Mouse (Mus musculus) forebrain, embryonic 16.5 days (tissue): ENCODE results near the gene Vstm4. TPM values are rescaled to one million over a fixed set of nuclear protein-coding genes. Genes with fewer than 3 reads are reported as not detected.

Source experiments
- ATAC-seq: fragments of 200-750 bp; cut with Nextera tagmentation; 2 replicates; pipeline ENCODE4 v1.8.0; 2017; ENCODE audit warnings: mild to moderate bottlenecking, moderate library complexity
- H3K27ac ChIP-seq: fragments of 300-500 bp; sonication (generic); 2 replicates; pipeline ENCODE4 v1.5.1; 2014; ENCODE audit warnings: low read length, control low read depth
- H3K27me3 ChIP-seq: fragments of 300-500 bp; sonication (generic); replicated peaks from 2 replicates; pipeline ENCODE4 v1.6.1; 2014; ENCODE audit warnings: low read length; ENCODE audit not compliant: control insufficient read depth, insufficient read depth
- H3K36me3 ChIP-seq: fragments of 300-500 bp; sonication (generic); 2 replicates; pipeline ENCODE4 v1.6.1; 2014; ENCODE audit not compliant: control insufficient read depth, insufficient read depth
- H3K4me1 ChIP-seq: fragments of 300-500 bp; sonication (generic); replicated peaks from 2 replicates; pipeline ENCODE4 v1.6.1; 2014; ENCODE audit warnings: low read length; ENCODE audit not compliant: control insufficient read depth, insufficient read depth
- H3K4me2 ChIP-seq: fragments of 300-500 bp; sonication (generic); 2 replicates; pipeline ENCODE4 v1.6.1; 2014; ENCODE audit warnings: mild to moderate bottlenecking, low read length, control low read depth
- H3K4me3 ChIP-seq: fragments of 300-500 bp; sonication (generic); replicated peaks from 2 replicates; pipeline ENCODE4 v1.5.1; 2014; ENCODE audit warnings: mild to moderate bottlenecking, low read length, control low read depth
- H3K9ac ChIP-seq: fragments of 300-500 bp; sonication (generic); replicated peaks from 2 replicates; pipeline ENCODE4 v1.6.1; 2014; ENCODE audit warnings: low read depth, low read length, control low read depth
- H3K9me3 ChIP-seq: fragments of 300-500 bp; sonication (generic); 2 replicates; pipeline ENCODE4 v1.6.1; 2016; ENCODE audit warnings: low read length; ENCODE audit not compliant: control insufficient read depth
- WGBS: fragments of 180-500 bp; shearing (Covaris S2); extraction: QIAGEN DNeasy Blood & Tissue Kit; methylation state at CpG from one replicate; pipeline ENCODE4 v1.1.7; 2014; 5-methylcytosine and 5-hydroxymethylcytosine counted together
- polyA plus RNA-seq: library from polyadenylated mRNA; unstranded; fragments of >200 nt; fragmentation: Nextera tagmentation; extraction: Ambion mirVana; gene quantifications from 2 replicates; pipeline ENCODE4 v1.2.1, GENCODE M21; 2015

The Vstm4 gene
- polyA plus RNA-seq, 1 experiment from 2014 or later, result 6.4 TPM

DNA sequence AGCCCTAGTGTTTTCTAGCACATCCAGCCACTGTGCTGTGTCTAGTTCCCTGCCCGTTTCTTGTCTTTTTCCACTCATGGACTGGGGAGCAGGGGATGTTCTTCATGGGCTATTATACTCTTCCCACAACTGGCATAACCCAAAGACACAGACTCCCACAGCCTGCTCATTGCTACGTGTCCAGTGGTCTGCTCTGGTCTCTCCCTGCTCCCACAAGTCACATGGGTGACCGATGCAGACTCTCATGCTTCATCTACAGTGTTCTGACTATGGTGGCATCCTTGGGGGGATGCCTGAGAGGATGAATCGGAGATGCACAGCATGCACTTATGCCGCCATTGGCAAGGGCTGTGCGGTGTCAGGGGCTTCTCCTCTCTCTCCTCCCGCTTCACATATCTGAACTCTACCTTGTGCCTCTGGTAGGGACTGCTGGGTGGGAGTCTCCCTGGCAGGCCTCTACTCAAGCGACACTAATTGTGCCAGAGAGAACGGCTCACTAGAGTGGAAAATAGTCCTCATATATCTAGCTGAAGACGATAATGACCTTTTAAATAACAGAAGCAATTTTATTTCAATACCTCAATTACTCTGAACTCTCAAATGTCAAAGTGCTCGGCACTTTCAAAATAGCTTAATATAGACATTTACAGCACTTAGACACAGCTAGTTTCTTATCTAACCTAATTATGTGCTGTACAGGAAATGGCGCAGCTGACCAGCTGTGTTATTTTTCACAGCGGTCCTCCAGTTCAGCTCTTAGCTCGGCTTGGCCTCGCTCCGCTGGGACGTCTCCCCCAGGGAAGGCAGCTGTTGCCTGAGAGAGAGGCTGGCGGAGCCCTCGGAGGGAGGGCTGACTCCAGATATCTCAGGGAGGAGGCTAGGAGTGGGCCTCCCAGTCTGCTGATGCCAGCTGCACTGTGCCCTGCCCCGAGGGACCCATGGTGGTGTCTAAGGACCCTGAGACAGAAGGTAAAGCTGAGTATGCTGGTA lies 94.1 kb downstream of the Vstm4 start:
- no peaks in the 10 kb centered on the region for H3K9me3 ChIP-seq
- H3K27ac ChIP-seq, result peak overlapping the region; percentile 26; the same call in 1 of the 2 replicates
- no peak overlapping the region for H3K9ac ChIP-seq
- H3K4me2 ChIP-seq, result no peak overlapping the region
- H3K27me3 ChIP-seq, result no peaks in the 10 kb centered on the region
- H3K36me3 ChIP-seq, result no peaks in the 10 kb centered on the region
- peaks cover 5% of the 10 kb centered on the region for H3K4me1 ChIP-seq
- no peak overlapping the region for H3K4me3 ChIP-seq
- peak; percentile 78 for ATAC-seq
- WGBS, result 41% methylated on average over 20 of the region's 20 CpGs

DNA sequence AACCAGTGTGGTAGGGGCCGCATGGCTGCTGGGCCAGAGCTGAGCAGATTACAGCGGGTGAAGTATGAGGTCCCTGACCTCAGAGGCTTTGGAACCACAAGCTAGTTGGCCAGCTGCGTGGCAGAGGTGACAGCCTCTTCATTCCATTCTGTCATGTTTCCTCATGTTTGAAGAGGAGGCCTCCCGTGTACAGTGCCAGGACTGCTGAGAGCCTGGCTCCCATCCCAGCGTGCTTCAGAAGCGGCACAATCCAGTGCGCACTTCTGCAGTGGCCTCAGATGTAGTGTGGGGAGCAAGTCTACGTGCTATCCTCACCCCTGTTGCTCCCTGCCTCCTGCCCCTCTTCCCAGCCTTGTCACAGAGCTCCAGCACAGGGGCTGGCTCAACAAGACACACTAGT lies 99.9 kb downstream of the Vstm4 start:
- H3K27me3 ChIP-seq, result no peaks in the 10 kb centered on the region
- ATAC-seq, result 0 out of 2 replicates have a peak, but pooled peaks have one; percentile 31
- 53% methylated on average over 8 of the region's 8 CpGs for WGBS
- H3K4me2 ChIP-seq, result no peak overlapping the region
- no peak overlapping the region for H3K9ac ChIP-seq
- no peaks in the 10 kb centered on the region for H3K4me1 ChIP-seq
- no peaks in the 10 kb centered on the region for H3K36me3 ChIP-seq
- no peak overlapping the region for H3K4me3 ChIP-seq
- no peaks in the 10 kb centered on the region for H3K9me3 ChIP-seq
- no peak overlapping the region for H3K27ac ChIP-seq

DNA sequence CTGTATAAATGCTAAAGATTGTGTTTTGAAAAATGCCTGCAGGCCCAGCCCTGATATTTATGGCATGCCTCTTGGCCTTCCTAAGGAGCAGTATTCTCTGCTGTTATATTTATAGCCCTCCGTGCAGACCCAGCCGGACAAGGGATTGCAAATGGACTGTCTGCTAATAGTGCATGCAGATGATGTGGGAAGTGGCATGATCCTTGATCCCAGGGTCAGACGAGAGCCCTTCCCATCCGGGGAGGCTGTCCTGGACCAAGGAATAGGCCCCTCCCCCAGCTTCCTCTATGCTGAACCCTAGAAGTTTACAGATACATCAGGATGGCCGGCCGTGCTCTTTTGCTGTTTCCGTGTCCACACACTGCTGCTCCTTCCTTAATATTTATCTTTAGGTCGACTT lies 102.1 kb downstream of the Vstm4 start:
- H3K9me3 ChIP-seq, result no peaks in the 10 kb centered on the region
- H3K36me3 ChIP-seq, result no peaks in the 10 kb centered on the region
- H3K4me3 ChIP-seq, result no peak overlapping the region
- H3K4me1 ChIP-seq, result no peaks in the 10 kb centered on the region
- no peak overlapping the region for H3K4me2 ChIP-seq
- no peaks in the 10 kb centered on the region for H3K27me3 ChIP-seq
- no peak overlapping the region for H3K9ac ChIP-seq
- 85% methylated on average over 8 of the region's 8 CpGs for WGBS
- no peak for ATAC-seq
- no peak overlapping the region for H3K27ac ChIP-seq

DNA sequence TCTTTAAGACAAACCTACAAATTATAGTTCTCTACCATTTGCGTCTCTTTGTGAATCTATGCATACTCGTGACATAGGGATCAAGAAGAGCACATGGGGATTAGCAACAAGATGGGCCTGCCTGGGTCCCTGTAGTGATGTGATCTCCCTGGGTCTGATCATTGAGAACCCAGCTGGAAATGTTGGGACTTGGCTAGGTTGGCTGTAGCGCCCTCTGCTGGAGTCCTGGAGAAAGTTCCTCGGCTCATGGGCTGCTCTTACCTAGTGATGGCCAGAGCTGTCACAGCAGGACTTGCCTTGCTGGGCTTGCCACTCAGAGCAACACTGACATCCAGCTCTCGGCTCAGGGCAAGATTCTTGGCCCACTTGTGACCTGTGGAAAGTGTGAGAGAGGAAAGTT lies 103.9 kb downstream of the Vstm4 start:
- H3K4me3 ChIP-seq, result no peak overlapping the region
- no peaks in the 10 kb centered on the region for H3K36me3 ChIP-seq
- peak; percentile 23; the same call in 1 of the 2 replicates for ATAC-seq
- no peak overlapping the region for H3K9ac ChIP-seq
- WGBS, result 32% methylated on average over 5 of the region's 5 CpGs
- H3K4me1 ChIP-seq, result no peaks in the 10 kb centered on the region
- no peak overlapping the region for H3K27ac ChIP-seq
- no peaks in the 10 kb centered on the region for H3K27me3 ChIP-seq
- H3K4me2 ChIP-seq, result no peak overlapping the region
- no peaks in the 10 kb centered on the region for H3K9me3 ChIP-seq

DNA sequence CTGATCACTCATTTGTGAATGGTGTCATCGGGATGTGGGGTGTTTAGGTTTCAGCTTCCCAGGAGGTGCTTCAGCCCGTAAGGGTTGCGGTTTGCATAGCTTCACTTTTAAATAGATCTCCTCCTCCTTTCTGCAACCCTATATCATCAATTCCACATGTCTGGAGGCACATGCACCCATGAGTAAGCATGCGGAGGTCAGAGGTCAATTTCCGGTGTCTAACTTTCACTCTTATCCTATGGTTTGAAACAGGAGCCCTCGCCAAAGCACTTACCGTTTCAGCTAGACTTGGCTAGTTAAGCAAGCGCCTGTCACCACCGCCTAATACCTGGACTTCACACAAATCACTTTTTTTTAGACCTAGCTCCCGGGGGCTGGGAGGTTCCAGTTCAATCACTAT lies 108.2 kb downstream of the Vstm4 start:
- Histone ChIP-seq H3K4me3 (no peak overlapping the region), H3K36me3 (no peaks in the 10 kb centered on the region), H3K9ac (no peak overlapping the region), H3K4me1 (no peaks in the 10 kb centered on the region), H3K4me2 (no peak overlapping the region), H3K27me3 (no peaks in the 10 kb centered on the region), H3K9me3 (no peaks in the 10 kb centered on the region), H3K27ac (no peak overlapping the region)
- no peak for ATAC-seq
- 87% methylated on average over 10 of the region's 10 CpGs for WGBS

DNA sequence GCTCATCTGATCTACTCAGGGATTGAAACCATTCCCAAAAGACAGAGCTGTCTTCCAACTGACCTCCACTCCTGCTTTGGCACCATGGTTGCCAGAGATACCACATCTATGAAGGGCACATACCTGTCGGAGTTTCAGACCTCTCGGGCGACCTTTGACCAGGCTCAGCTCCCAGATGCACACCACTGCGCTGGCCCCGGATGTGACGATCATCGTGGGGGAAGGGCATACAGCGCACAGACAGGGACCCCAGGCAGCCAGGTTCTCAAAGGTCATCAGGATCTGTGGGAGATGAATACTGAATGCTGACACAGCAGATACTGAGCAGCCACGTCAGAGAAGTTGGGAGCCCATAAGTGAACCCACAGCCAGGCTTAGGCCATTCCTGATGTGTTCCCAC lies 114.1 kb downstream of the Vstm4 start:
- no peaks in the 10 kb centered on the region for H3K27me3 ChIP-seq
- no peaks in the 10 kb centered on the region for H3K36me3 ChIP-seq
- no peak overlapping the region for H3K4me3 ChIP-seq
- WGBS, result 86% methylated on average over 9 of the region's 9 CpGs
- no peak for ATAC-seq
- no peaks in the 10 kb centered on the region for H3K4me1 ChIP-seq
- no peak overlapping the region for H3K27ac ChIP-seq
- no peak overlapping the region for H3K4me2 ChIP-seq
- no peaks in the 10 kb centered on the region for H3K9me3 ChIP-seq
- H3K9ac ChIP-seq, result no peak overlapping the region

DNA sequence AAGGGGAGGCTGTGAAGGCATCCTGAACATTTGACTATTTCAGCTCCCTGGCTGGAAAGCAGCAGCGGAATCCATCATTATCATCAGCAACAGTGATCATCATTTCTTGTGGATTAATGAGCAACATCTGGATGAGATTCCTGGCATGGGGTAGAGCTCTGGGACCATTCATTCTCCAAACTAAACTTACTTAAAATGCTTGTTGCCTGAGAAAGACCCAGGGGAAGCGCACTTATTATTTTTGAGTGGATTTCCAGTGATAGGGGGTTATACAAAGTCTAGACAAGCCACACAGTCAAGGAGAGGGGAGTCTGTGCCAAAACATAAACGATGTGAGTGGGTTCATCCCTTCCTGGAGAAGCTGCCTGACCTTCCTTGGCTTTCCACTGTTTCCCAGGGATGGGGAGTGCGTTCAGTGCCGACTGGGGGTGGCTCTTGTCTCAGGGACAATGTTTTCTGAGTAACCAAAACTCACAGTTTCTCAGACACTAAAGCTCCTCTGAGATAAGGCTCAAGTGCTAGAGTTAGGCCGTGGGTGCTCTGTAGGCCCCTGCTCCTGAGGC lies 127.7 kb downstream of the Vstm4 start:
- no peak for ATAC-seq
- 77% methylated on average over 6 of the region's 6 CpGs for WGBS
- no peaks in the 10 kb centered on the region for H3K36me3 ChIP-seq

DNA sequence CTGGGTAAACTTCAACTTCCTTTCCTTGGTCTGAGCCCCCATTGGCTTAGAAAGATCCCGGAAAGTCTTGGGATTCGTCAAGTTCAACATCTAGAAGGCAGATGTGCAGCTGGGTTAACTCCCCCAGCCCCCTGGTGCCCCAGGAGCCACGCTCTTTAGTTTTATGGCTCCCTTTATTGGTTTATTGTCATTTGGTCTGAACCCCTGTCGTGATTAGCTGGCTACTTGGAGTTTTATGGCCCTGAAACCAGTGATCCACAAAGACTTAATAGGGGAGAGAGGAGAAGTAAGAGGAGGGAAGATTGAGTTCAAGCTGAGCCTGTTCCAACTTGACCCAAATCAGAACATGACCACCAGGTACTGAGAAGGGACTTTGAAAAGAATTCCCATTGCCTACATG lies 130.1 kb downstream of the Vstm4 start:
- Histone ChIP-seq H3K36me3 (no peaks in the 10 kb centered on the region), H3K4me1 (no peaks in the 10 kb centered on the region), H3K4me2 (no peak overlapping the region), H3K27me3 (no peaks in the 10 kb centered on the region), H3K9ac (no peak overlapping the region), H3K4me3 (no peak overlapping the region), H3K9me3 (no peaks in the 10 kb centered on the region), H3K27ac (no peak overlapping the region)
- WGBS, result 66% methylated on average over 4 of the region's 4 CpGs
- no peak for ATAC-seq

More for the DNA sequence above, 127.7 kb downstream of the Vstm4 start:
- Histone ChIP-seq H3K4me3 (no peak overlapping the region), H3K4me2 (no peak overlapping the region), H3K9me3 (no peaks in the 10 kb centered on the region), H3K27me3 (no peaks in the 10 kb centered on the region), H3K4me1 (no peaks in the 10 kb centered on the region), H3K9ac (no peak overlapping the region), H3K27ac (no peak overlapping the region)
